Mouse (Mus musculus): ENCODE measurements around the gene Smim13. TPM values are rescaled to one million over a fixed set of nuclear protein-coding genes. Genes with fewer than 3 reads are reported as not detected.
"Not testable (repeated sequence)": the region's sequence is repeated elsewhere in the genome, so short reads cannot be mapped to it uniquely, and the experiment has no call there.

The Smim13 gene
- 13.3 and 15.0 TPM in 2 replicates for polyA plus RNA-seq (2015; fragmentation: Nextera tagmentation; extraction: Ambion mirVana)

DNA sequence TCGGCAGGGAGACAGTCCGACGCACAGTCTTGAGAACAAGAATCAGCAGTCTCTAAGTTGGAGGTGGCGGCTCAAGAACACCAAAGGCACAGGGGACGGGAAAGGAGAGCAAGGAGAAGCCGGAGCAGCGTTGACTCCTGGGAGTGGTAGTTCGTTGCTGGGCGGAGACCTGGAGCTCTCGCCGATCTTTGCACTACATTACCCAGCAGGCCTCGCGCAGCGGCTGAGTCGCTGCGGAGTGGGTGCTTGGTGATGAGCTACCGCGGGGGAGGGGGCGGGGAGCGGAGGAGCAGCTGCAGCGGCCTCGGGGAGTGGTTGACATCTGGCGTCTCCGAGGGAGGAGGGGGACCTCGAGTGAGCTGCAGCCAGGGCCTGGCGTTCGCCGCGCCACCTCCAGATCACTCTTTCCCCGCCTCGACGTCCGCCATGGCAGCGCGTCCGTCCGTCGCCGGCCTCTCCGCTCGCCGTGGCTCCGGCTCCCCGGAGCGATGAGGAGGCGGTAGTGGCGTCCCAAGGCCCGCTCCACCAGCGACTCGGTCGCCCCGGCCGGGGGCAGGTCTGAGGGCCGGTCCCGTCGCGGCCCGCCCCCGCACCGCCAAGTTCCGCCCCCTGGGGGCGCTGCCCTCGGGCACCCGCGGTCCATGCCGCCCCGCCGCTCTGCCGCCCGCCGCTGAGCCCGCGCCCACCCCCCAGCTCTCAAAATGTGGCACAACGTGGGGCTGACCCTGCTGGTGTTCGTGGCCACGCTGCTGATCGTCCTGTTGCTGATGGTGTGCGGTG lies at the start of gene Smim13:
TSS of gene Smim13 (plus strand) at position 307 of the 780 bp plus-strand sequence.
- Histone ChIP-seq H3K9ac (peak within 1 kb of the TSS; percentile 85), H3K36me3 (no peaks in the 10 kb centered on the region), H3K27ac (peak within 1 kb of the TSS; percentile 95), H3K4me1 (no peaks in the 10 kb centered on the region; the same call in 1 of the 2 replicates), H3K4me2 (peak within 1 kb of the TSS; percentile 65), H3K27me3 (no peaks in the 10 kb centered on the region), H3K9me3 (no peaks in the 10 kb centered on the region), H3K4me3 (peak within 1 kb of the TSS; percentile 86)
- under 1% methylated on average over 62 of the region's 78 CpGs for WGBS
- ATAC-seq (ENCODE audit: insufficient number of reproducible peaks, low FRiP score, low TSS enrichment, low read depth): peak; percentile 96

DNA sequence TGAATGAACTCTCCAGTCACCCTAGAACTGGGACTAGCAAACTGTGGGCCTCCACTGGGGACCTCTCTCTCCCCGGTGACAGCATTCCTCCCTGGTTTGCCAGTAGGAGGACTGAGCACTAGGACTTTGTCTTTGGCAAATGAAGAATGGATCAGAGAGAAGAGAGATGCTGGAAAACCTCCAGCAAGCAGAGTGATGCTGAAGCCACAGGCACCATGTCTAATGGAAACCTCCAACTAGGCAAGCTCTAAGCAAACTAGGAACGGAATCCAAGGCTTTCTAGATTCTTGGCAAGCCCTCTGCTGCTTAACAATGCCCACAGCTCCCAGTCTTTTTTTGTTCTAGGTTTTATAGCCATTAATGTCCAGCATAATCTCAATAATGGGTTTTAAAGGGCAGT lies 48.8 kb upstream of the Smim13 start:
- Histone ChIP-seq H3K27me3 (peaks cover 11% of the 10 kb centered on the region; the same call in 1 of the 2 replicates), H3K36me3 (no peaks in the 10 kb centered on the region), H3K4me1 (peaks cover 9% of the 10 kb centered on the region; the same call in 1 of the 2 replicates), H3K9me3 (no peaks in the 10 kb centered on the region), H3K9ac (no peak overlapping the region), H3K27ac (no peak overlapping the region), H3K4me3 (no peak overlapping the region), H3K4me2 (no peak overlapping the region)
- ATAC-seq (ENCODE audit: insufficient number of reproducible peaks, low FRiP score, low TSS enrichment, low read depth): no peak
- WGBS: 62% methylated on average over 2 of the region's 2 CpGs

DNA sequence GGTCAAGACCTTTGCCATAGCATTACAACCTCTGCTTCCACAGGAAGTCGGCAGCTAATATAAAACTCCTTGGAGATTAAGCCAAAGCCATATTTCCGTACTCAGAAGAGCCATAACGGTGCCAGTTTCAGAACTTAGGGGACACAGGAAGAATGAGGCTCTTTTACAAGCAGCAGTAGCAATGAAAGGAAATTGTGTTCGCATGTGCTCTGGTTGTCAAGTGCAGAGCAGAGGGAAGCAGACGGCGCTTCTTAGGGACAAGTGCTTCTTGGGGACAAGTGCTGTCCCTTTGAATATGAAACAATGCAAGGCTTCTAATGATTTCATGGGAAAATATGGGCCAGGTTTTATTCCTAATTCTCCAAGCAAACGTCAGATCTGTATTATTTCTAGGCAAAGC lies 46.4 kb upstream of the Smim13 start:
- Histone ChIP-seq H3K36me3 (no peaks in the 10 kb centered on the region), H3K9ac (no peak overlapping the region), H3K4me3 (no peak overlapping the region), H3K4me2 (no peak overlapping the region), H3K27me3 (peaks cover 14% of the 10 kb centered on the region; the same call in 1 of the 2 replicates), H3K27ac (no peak overlapping the region), H3K9me3 (no peaks in the 10 kb centered on the region), H3K4me1 (peaks cover 9% of the 10 kb centered on the region; the same call in 1 of the 2 replicates)
- no peak for ATAC-seq (ENCODE audit: insufficient number of reproducible peaks, low FRiP score, low TSS enrichment, low read depth)
- 27% methylated on average over 7 of the region's 7 CpGs for WGBS

DNA sequence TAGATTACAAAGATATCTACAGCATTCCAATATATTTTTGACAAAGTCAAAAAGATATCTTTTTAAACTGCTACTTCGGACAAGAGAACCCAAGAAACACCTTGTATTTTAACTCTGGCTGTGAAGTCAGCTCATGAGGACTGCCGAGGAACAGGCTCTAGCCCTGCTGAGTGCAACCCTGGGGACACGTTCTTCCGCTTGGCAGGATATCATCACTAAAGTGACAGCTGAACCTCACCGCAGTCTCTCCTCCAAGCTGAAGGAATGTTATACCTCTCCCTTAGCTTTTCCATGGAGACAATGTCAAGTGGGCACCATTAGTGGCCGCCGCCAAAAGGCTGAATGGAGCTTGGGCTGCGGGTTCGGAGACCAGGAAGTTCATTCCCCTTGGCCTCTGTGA lies 46.0 kb upstream of the Smim13 start:
- 68% methylated on average over 9 of the region's 9 CpGs for WGBS

DNA sequence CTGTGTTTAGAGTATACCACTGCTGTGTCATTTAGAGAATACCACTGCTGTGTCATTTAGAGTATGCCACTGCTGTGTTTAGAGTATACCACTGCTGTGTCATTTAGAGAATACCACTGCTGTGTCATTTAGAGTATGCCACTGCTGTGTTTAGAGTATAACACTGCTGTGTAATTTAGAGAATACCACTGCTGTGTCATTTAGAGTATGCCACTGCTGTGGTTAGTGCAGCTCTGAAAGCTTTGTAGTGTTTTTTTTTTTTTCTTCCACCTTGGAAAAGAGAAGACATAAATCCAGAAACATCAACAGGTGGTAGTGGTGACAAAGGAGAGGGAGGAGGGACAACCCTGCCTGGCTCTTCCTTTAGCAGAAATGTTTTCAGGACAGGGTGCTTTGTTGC lies 44.1 kb upstream of the Smim13 start:
- H3K4me2 ChIP-seq; H3K27ac ChIP-seq; H3K36me3 ChIP-seq; H3K9ac ChIP-seq; H3K9me3 ChIP-seq; H3K27me3 ChIP-seq; ATAC-seq (ENCODE audit: insufficient number of reproducible peaks, low FRiP score, low TSS enrichment, low read depth); H3K4me3 ChIP-seq; H3K4me1 ChIP-seq: not testable (repeated sequence)

More for the DNA sequence above, 46.0 kb upstream of the Smim13 start:
- peaks cover 14% of the 10 kb centered on the region; the same call in 1 of the 2 replicates for H3K27me3 ChIP-seq
- no peak for ATAC-seq (ENCODE audit: insufficient number of reproducible peaks, low FRiP score, low TSS enrichment, low read depth)
- no peak overlapping the region for H3K9ac ChIP-seq
- H3K27ac ChIP-seq: no peak overlapping the region
- H3K4me3 ChIP-seq: no peak overlapping the region
- H3K4me1 ChIP-seq: peaks cover 9% of the 10 kb centered on the region; the same call in 1 of the 2 replicates
- no peak overlapping the region for H3K4me2 ChIP-seq
- H3K36me3 ChIP-seq: no peaks in the 10 kb centered on the region
- no peaks in the 10 kb centered on the region for H3K9me3 ChIP-seq

DNA sequence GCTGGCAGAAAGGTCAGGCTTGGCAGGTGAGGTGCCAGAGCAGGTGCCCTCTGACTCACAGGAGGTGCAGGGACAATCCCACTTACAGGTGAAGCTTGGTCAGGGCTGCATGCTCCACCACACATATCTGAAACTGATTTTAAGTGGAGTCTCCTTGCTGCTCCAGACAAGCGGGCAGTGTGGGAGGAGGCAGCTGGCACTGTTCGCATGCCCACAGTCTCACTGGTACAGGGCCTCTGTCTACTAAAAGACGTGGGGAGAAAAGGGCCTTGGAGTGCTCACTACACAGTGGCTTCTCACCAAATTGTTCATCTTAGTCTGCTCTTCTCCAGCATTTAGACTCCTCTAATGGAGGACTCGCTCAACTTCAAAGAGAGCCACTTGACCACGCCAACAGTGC lies 43.4 kb upstream of the Smim13 start:
- no peak overlapping the region for H3K9ac ChIP-seq
- ATAC-seq (ENCODE audit: insufficient number of reproducible peaks, low FRiP score, low TSS enrichment, low read depth): no peak
- H3K36me3 ChIP-seq: no peaks in the 10 kb centered on the region
- peaks cover 3% of the 10 kb centered on the region; the same call in 1 of the 2 replicates for H3K27me3 ChIP-seq
- no peak overlapping the region for H3K4me3 ChIP-seq
- H3K4me2 ChIP-seq: no peak overlapping the region
- no peaks in the 10 kb centered on the region for H3K9me3 ChIP-seq
- peaks cover 9% of the 10 kb centered on the region; the same call in 1 of the 2 replicates for H3K4me1 ChIP-seq
- H3K27ac ChIP-seq: no peak overlapping the region
- WGBS: 85% methylated on average over 5 of the region's 5 CpGs

DNA sequence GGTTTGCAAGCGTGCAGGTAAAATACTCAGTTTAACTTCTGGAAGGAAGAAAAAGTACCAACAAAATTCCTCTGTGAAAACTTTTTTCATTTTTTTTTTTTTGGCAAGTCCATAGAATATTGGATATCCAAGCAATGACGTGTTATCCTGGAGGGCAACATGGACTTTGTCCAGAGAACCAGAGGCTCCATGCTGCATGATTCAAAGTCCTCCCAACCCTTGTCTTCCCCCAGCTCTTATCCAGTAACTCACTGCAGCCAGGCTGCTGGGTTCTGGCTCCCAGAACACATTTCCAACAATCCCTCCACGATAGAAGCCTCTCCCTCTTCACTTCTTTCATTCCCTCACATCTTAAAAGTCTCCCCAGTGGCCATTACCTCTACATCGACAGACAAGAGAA lies 38.4 kb upstream of the Smim13 start:
- no peak for ATAC-seq (ENCODE audit: insufficient number of reproducible peaks, low FRiP score, low TSS enrichment, low read depth)
- WGBS: 60% methylated on average over 4 of the region's 4 CpGs

DNA sequence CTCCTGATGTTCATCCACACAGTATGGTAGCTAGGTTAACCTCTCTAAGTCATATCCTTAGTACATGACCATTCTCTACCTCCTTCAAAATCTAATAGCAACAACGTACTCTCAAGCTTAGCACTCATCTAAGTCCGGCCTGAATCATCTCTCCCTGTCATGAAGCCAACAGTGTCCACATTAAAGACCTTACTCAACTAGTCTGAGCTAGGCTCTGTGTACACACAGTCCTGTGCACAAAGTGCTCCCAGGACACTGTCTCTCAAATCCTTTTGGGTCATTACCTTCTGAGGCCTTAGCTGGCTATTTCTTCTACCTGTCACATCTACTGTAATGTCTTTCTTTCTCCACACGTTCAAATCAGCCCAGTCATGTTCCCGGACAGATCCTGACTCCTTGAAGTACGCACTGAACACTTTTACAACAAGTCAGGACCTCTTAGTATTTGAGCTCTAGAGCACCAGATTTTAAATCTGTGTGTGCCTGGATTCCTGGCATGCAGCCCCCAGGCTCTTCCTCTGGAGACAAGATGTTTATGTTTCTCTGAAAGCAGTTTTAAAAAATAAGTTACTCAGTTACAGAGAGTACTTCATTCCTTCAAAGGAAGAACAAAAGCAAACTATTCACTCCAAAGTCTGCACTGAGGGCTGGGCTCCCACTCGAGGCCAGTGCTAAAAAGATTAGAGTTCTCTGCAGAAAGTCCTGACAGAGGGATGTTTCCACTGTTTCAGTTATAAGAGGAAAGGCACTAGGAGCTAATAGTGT lies 36.9 kb upstream of the Smim13 start:
- H3K4me1 ChIP-seq: no peaks in the 10 kb centered on the region
- no peak for ATAC-seq (ENCODE audit: insufficient number of reproducible peaks, low FRiP score, low TSS enrichment, low read depth)
- no peak overlapping the region for H3K4me3 ChIP-seq
- H3K9ac ChIP-seq: no peak overlapping the region
- WGBS: 51% methylated on average over 6 of the region's 6 CpGs
- H3K27ac ChIP-seq: no peak overlapping the region
- H3K4me2 ChIP-seq: no peak overlapping the region
- no peaks in the 10 kb centered on the region for H3K27me3 ChIP-seq
- no peaks in the 10 kb centered on the region for H3K9me3 ChIP-seq
- no peaks in the 10 kb centered on the region for H3K36me3 ChIP-seq

More for the DNA sequence above, 38.4 kb upstream of the Smim13 start:
- H3K27ac ChIP-seq: no peak overlapping the region
- H3K9me3 ChIP-seq: no peaks in the 10 kb centered on the region
- H3K4me2 ChIP-seq: no peak overlapping the region
- no peak overlapping the region for H3K4me3 ChIP-seq
- no peaks in the 10 kb centered on the region for H3K36me3 ChIP-seq
- peaks cover under 1% of the 10 kb centered on the region; the same call in 1 of the 2 replicates for H3K27me3 ChIP-seq
- no peak overlapping the region for H3K9ac ChIP-seq
- no peaks in the 10 kb centered on the region for H3K4me1 ChIP-seq

DNA sequence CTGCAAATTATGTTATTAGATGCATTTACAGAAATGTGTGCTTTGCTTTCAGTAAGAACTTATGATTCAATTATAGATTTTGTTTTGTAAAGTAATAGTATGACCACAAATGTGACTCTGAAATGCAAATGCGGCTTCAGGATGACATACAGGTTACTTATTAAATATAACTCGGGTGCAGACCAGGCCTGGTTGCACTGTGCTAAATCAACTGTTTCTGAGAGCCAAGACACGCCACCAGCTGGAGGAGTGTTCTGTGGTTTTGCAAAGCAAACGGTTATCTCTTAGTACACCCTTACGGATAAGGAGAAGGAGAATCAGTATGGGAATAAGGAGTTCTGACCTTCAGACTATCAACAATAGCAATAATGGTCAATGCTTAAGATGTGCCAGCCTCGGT lies 34.0 kb upstream of the Smim13 start:
- H3K4me3 ChIP-seq: no peak overlapping the region
- H3K27me3 ChIP-seq: 0 out of 2 replicates have a peak, but pooled peaks cover 2% of the 10 kb centered on the region
- H3K9me3 ChIP-seq: 0 out of 2 replicates have a peak, but pooled peaks cover under 1% of the 10 kb centered on the region
- ATAC-seq (ENCODE audit: insufficient number of reproducible peaks, low FRiP score, low TSS enrichment, low read depth): no peak
- WGBS: 81% methylated on average over 6 of the region's 6 CpGs
- H3K36me3 ChIP-seq: no peaks in the 10 kb centered on the region
- H3K9ac ChIP-seq: no peak overlapping the region
- H3K4me1 ChIP-seq: peaks cover 8% of the 10 kb centered on the region; the same call in 1 of the 2 replicates
- no peak overlapping the region for H3K4me2 ChIP-seq
- no peak overlapping the region for H3K27ac ChIP-seq

DNA sequence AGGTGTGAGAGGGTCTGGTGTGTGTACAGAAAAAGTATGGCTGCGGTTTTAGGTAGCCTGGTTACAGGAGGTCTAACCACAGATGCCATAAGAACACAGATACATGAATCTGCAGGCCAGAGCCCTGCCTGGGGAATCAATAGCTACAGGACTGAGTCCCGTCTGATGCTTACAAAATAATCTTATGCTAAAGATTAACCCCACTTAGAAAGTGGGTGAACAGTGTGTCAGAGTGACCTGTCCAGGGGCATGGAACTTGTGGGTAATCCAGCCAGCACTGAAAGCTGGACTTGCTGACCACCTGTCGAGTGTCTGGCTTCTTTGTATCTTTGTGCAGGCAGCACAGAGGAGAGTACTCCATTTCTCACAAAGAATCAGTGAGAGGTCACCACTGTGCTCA lies 33.4 kb upstream of the Smim13 start:
- Histone ChIP-seq H3K9me3 (0 out of 2 replicates have a peak, but pooled peaks cover 4% of the 10 kb centered on the region), H3K4me1 (peaks cover 9% of the 10 kb centered on the region; the same call in 1 of the 2 replicates), H3K36me3 (no peaks in the 10 kb centered on the region), H3K27ac (no peak overlapping the region), H3K9ac (no peak overlapping the region), H3K4me3 (no peak overlapping the region), H3K27me3 (0 out of 2 replicates have a peak, but pooled peaks cover 2% of the 10 kb centered on the region), H3K4me2 (no peak overlapping the region)
- 85% methylated on average over 3 of the region's 3 CpGs for WGBS
- no peak for ATAC-seq (ENCODE audit: insufficient number of reproducible peaks, low FRiP score, low TSS enrichment, low read depth)

DNA sequence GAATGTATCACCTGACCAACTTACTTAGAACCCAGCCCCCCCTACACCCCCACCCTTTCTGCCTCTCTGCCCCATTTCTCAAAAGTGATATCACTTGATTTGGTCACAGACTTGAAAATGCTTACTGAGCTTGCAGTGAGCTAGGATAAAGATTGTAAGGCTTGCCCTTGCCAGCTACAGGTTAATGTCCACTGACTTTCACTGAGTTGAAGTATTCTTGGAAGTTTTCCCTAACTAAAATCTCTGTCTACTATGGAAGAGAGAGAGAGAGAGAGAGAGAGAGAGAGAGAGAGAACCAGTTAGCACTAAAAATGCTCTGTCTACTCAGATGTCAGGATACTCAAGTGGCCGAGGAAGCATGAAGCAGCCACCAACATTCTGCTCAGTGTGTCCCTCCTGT lies 30.6 kb upstream of the Smim13 start:
- Histone ChIP-seq H3K9ac (no peak overlapping the region), H3K27me3 (0 out of 2 replicates have a peak, but pooled peaks cover 2% of the 10 kb centered on the region), H3K36me3 (no peaks in the 10 kb centered on the region), H3K27ac (no peak overlapping the region), H3K9me3 (0 out of 2 replicates have a peak, but pooled peaks cover 4% of the 10 kb centered on the region), H3K4me3 (no peak overlapping the region), H3K4me2 (no peak overlapping the region), H3K4me1 (peaks cover 9% of the 10 kb centered on the region; the same call in 1 of the 2 replicates)
- WGBS: 45% methylated on average over 1 of the region's 1 CpGs
- ATAC-seq (ENCODE audit: insufficient number of reproducible peaks, low FRiP score, low TSS enrichment, low read depth): no peak
